Mouse (Mus musculus) C2C12 (cell line): Measurements from ENCODE around the gene Mettl15.

ENCODE experiments used
- CTCF ChIP-seq: IDR thresholded peaks from one replicate; pipeline ENCODE4 v1.5.1; 2011; ENCODE audit not compliant: control insufficient read depth, insufficient read depth, insufficient read length
- MYOG ChIP-seq: IDR thresholded peaks from one replicate; pipeline ENCODE4 v1.6.1; 2011; ENCODE audit not compliant: control insufficient read depth, insufficient read length; ENCODE audit errors: extremely low read depth
- USF1 ChIP-seq: IDR thresholded peaks from one replicate; pipeline ENCODE4 v1.6.1; 2011; ENCODE audit warnings: low read depth, mild to moderate bottlenecking, control low read depth, moderate library complexity

DNA sequence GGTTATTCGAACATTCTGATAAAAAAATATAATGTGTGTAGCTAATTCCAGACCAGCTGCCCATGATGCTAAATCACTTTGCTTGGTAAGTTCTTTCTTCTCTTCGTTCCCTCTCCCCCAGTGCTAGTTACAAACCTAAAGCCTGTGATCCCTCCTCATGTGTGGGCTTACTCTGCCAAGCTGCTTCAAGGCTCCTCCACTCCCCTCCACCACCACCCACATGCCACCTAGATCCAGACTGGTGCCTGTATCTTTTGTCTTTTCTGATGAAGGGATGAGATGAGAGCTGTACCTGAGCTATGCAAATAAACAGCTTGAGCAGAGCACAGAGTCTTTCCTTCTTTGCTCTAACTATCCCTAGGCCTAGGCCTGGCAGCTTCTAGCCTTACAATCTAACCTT is 72.5 kb downstream of the Mettl15 start:
- TF ChIP-seq CTCF (no peak), USF1 (no peak), MYOG (no peak)
